Mouse (Mus musculus) heart, postnatal 25 days (tissue): ENCODE measurements around the gene Top2a. TPM values are rescaled to one million over a fixed set of nuclear protein-coding genes. Genes with fewer than 3 reads are reported as not detected.
A peak's percentile ranks its signal among the peaks of the same experiment; 100 is the strongest.

ENCODE experiments used
- DNase-seq: peaks from one replicate; pipeline ENCODE4 v3.0.0; 2022; ENCODE audit warnings: low spot score
- intact Hi-C: fragments of 180-260 bp; cut with DNase I; formaldehyde crosslinking; loops from one replicate; pipeline ENCODE4 v1.15.1; 2025
- total RNA-seq, 2 experiments: library from RNA; stranded (reverse); gene quantifications; 2 replicates each; pipeline ENCODE4 v1.2.3; 2021

The Top2a gene
- total RNA-seq, 2 experiments from 2014 or later: 4.2 to 4.6 TPM

DNA sequence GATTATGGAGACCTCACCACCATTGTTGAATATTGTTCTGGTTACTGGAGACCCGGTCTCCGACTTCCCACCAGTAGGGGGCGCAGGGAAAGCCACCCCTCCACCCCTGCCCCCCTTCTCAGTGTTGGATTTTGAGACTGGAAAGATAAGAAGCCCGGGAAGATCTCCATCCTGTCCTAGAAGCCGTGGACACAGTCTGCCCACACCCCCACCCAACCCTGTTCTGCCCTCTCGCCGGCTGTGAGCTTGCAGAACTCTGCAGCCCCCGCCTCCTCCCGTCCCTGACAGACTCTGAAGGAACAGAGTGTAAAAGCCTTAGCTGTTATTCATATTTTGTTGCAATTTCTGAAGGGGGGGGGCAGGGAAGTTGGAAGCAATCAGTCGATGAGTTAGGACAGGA is 69.6 kb downstream of the Top2a start:
- intact Hi-C loops: no loop called here
- DNase-seq: peak; percentile 73

DNA sequence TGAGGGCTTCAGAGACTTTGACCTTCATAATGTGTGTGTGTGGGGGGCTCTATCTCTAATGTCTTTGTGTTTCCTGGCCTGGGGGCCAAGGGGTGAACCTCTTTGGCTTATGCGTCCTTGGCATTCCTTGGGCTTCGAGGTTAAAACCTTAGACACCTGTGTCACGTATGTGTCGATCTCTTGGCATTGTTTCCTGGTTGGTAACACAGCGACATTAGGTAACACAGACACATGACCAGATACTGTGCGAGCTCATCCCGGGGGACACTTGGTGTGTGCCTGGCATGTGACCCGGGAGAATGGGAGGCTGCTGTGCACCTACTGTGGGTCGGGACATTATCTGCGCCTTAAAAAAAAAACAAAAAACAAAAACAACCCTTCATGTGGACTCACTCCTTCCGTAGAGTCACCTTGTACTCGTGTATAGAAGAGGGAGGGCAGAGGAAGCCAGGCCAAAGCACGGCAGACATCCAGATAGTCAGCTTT is 70.1 kb downstream of the Top2a start:
- DNase-seq: no peak
- intact Hi-C loops: no loop called here

DNA sequence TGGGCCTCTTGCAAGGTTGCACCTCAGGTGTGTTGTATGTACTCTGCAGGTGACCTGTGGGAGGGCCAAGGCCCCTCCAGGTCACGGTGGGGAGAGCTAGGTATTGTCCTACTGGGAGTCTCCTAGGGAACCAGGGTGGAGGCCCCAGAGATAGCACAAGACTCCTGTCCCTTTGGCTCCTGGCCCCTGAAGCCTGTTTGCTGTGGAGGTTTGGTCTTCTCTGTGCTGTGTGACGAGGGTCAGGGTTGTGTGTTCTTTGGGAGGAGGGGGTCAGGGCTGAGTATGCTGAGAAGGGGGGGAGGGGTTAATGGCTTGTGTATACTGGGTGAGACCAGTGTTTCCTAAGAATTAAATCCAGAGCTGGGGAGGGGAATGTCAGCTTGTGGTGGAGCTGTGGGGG is 70.6 kb downstream of the Top2a start:
- intact Hi-C loops: no loop called here
- DNase-seq: no peak

DNA sequence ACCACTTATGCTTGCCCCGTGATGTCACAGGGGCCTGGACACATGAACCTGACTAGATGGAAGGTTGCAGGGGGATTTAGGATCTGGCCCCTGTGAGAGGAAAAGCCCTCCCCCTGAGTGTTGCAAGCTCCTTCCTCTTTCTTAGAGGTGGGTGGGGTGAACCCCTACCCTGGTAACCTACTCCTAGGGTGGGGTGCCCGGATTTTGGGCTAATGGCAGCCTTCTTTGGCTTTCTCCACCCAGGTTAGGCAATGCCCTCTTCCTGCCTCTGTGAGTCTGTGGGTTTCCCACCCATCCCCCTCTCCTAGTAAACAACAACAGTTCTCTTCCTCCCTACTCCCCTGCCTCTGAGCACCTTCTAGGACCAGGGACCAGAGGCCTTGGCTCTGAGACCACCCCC is 71.3 kb downstream of the Top2a start:
- no peak for DNase-seq
- intact Hi-C loops: no loop called here

DNA sequence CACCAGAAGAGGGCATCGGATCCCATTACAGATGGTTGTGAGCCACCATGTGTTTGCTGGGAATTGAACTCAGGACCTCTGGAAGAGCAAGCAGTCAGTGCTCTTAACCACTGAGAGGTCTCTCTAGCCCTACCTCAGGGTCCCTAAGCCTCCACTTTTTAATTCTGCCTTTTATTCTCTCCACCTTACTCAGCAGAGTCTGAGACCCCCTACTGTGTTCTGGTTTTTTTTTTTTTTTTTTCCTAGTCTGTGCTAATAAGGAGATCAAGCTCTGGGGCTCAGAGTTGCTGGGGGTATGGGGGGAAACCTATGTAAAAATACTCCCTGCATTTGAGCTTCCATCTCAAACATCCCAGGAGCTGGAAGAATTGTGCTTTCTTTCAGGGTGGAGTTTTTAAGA is 71.9 kb downstream of the Top2a start:
- DNase-seq: no peak
- intact Hi-C loops: no loop called here

DNA sequence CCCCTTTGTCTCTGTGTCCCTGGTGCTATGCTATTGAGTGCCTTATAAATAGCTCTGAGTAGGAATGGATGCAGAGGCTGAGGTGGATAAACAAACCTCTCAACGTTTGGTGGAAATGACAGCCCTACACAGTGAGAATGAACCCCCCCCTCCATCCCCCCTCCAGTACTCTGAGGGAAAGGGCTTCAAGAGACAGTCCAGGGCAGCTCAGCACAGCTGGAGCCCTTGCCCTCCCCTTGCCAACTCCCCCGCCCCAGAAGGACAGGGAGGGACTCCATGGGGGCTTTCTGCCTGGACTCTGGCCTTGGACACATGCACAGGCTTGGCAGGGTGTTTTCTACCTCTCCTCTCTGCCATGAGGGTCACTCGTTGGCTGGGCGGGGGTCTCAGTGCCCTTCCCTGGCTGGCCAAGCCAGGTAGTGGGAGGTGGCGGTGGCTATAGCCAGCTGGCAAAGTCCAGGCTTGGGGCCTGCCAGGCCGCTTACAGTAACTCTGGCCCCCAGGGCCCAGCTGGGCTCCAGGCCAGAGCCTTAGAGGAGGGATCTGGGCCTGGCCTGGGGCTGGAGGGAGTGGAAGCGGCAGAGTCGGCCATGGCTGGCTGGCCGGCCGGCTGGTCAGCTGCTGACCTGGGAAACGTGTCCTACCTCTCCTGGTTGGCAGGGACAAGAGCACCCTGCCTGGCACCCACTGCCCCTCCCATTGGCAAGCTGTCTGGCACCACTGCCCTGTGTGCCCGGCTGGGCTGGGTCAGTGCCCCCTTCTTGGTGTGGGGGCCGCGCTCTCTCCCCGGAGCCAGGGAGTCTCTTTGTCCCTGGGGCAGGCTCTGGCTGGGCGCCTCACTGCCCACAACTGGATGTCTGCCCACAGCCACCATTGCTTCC is 72.7 kb downstream of the Top2a start:
- intact Hi-C loops: no loop called here
- peak; percentile 90 for DNase-seq

DNA sequence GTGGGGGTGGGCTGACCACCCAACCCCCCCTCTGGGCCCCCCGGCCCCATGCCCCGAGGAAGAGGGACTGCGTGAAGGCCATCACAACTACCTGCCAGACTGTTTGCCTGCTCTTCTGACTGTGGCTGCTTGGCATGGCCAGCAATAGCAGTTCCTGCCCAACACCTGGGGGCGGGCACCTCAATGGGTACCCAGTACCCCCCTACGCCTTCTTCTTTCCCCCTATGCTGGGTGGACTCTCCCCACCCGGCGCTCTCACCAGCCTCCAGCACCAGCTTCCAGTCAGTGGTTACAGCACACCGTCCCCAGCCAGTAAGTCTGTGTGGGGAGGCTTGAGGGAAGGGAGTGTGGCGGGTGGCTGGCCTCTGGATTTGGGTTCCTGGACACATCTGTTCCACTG is 73.5 kb downstream of the Top2a start:
- no peak for DNase-seq
- intact Hi-C loops: no loop called here

DNA sequence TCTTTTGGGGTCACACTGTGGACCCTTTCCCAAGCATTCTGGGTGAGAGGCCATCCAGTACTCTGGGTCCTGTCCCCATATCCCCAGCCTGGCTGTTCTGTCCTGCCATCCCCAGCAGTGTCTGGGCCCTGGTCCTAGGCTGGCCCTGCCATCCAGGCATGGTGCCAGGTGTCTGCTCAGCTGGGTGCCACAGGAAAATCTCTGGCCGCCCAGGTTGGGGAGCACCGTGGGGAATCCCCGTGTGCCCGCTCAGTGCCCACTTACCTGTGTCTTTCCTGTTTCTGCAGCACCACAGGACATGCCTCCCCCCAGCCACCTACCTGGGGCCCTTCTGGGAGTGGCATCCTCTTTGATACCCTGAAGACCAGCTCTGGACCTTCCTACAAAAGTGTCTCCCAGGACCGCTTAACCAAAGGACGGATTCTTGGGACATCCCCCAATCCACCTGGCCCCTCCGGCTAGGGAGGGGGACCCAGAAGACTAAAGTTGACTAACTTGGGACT is 74.0 kb downstream of the Top2a start:
- DNase-seq: no peak
- intact Hi-C loops: no loop called here

DNA sequence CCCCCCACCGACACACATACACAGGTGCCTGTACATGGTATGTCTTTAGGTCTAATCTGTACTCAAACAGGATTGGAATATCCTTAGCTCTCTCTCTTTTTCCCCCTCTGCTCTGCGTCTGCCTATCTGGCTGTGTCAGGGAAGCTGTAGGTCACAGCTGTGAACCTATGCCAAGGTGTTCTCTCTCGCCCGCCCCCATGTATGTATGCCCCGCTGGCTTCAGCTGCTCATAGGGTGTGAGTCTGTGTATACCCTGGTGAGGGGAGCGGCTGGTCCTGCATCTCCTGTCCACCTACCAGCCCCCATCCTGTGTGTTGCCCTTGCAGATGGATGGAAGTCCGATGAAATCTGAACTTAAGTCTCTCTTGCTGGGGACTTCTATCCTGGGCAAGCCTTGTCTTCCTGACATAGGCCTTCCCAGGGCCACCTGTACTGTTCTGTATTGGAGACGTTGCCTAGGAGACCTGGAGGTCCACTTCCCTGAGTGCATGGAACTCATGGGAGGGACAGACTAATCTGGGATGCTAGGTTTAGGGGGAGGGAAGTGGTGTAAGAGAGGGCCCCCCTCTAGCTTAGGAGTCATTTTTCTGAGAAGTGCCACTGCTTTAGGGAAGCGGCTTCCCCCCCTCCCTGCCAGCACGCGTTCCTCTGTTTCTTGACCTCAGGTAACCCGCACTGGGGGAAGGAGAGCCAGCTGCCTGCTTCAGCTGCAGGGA is 74.6 kb downstream of the Top2a start:
- no peak for DNase-seq
- intact Hi-C loops: no loop called here

DNA sequence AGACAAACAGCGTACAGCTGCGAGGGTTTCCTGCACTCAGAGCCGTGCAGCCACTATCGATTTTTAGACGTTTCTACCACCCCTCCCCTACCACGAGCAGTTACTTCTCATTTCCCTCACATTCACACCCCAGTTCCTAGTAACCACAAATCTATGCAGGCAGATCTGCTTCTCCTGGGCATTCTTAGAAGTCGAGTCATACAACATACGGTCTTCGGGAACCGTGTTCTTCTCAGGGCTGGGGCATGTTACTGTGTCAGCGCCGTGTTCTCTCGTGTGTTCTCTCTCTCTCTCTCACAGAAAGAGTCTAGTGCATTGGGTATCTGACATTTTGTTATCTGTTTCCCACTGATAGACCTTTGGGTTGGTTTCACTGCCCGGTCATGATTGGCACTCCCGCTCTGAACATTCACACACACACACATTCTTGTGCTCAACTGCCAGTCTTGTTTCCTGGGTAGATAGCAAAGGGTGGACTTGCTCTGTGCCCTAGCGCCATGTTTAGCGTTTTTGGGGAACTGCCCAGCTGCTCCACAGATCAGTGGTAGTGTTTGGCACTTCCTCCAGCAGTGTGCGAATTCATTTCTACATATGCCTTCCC is 75.9 kb downstream of the Top2a start:
- no peak for DNase-seq
- intact Hi-C loops: no loop called here

DNA sequence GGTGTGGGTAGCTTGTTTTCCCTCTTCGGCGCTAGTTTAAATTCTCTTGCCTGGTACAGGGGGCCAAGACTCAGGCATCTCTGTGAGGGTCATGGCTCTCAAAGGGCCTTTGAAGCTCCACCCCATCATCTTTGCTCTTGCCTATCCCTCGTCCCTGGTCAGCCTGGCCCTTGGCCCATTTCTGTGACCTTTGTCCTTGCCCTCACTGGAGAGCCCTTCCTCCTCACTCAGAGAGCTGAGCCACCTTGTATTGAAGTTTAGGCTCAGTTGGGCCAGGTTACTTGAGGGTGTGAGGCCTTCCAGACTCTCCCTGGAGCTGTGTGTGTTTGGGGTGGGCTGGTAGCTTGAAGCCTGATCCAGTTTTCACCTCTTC is 78.4 kb downstream of the Top2a start:
- DNase-seq: no peak
- intact Hi-C loops: no loop called here

DNA sequence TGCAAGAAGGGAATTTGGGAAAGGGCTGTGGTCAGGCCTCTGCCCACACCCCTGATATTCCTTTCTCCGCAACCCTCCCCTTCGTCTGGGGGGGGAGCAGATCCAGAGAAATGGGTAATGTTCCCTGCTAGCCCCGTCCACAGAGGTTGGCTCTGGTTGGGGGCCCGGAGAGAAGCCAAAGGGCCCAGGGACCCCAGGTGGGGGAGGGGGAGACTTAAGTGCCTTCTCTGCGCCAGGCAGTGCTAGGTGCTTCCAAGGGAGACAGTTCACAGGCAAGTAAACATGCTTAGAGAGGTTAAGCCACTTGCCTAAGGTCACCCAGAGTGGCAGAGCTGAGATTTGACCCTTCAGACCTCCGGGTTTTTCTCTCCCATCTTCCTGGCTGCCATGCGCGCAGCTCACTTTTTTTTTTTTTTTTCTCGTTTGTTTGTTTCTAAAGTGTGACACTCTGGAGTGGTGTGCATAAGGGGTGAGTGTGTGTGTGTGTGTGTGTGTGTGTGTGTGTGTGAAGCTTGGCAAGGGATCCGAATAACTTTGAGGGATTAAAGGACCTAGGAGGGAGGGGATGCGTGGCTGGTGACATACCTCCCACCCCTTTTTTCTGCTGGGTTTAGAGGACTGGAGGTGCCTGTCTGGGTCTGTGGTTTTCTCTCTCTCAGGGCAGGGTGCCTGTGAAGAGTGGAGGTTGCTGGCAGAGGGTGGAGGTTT is 78.9 kb downstream of the Top2a start:
- DNase-seq: no peak
- intact Hi-C loops: no loop called here

DNA sequence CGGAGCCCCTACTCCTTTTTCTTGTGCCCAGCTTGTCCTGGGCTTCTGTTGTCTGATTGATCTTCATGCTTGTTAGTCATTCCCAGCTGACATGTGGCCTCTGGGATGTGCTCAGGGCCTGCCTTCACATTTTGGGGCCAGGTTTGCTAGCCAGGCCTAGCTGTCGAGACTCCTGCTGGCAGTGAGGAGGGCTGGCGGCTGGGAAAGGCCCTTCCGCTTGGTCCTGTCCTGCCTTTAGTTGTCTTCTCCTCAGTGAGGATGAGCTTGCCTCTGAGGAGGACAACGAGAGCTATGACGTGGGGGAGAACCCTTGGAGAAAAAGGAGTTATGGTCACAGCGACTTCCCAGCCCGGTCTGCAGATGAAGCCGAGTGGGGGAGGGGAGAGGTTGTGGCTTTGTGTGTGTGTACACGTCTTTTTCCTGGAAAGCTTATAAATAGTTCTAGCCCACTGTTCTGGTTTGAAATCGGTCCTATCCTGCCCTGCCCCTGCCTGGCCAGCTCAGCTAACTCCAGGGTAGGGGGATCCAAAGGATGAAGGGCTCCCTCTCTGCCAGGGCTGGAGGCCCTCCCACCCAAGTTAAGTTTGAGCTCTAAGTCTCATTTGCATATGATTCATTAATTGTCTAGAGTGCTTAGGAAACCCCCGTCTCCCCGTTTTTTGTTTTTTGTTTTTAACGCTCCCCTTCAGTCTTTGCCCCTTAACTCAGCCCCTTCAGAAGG is 80.1 kb downstream of the Top2a start:
- intact Hi-C loops: loop anchor here (2.0 kb wide), 1 partner anchor 19 kb away; no protein-coding TSS in a partner anchor
- DNase-seq: no peak

Other genes starting within 250 kb of the Top2a start
- gene Nr1d1, start 248.9 kb downstream of the Top2a start, total RNA-seq: 100 to 1,000 TPM in 1 of 2 experiments, 10 to 100 TPM in 1; 61.2 to 129 TPM
- gene Msl1, start 228.7 kb downstream of the Top2a start, total RNA-seq: 10 to 100 TPM; 73.0 to 78.1 TPM
- gene Casc3, start 219.3 kb downstream of the Top2a start, total RNA-seq: 10 to 100 TPM; 22.4 to 25.5 TPM
- under 1 TPM; 0.60 to 0.78 TPM for gene Rapgefl1, start 187.4 kb downstream of the Top2a start, total RNA-seq
- gene Wipf2, start 160.6 kb downstream of the Top2a start, total RNA-seq: 10 to 100 TPM in 1 of 2 experiments, 1 to 10 TPM in 1; 7.8 to 11.2 TPM
- gene Cdc6, start 116.4 kb downstream of the Top2a start, total RNA-seq: under 1 TPM; 0.28 to 0.52 TPM
- gene Rara, start 96.4 kb downstream of the Top2a start, total RNA-seq: 10 to 100 TPM; 11.8 TPM
- 1 to 10 TPM in 1 of 2 experiments, under 1 TPM in 1; 0.52 to 1.1 TPM for gene Gjd3, start 41.2 kb downstream of the Top2a start, total RNA-seq
- 10 to 100 TPM; 87.8 to 99.7 TPM for gene Igfbp4, start 17.1 kb upstream of the Top2a start, total RNA-seq
- under 1 TPM; 0.18 to 0.20 TPM for gene Tns4, start 65.1 kb upstream of the Top2a start, total RNA-seq
- gene Ccr7, start 130.9 kb upstream of the Top2a start, total RNA-seq: under 1 TPM; 0.29 to 0.64 TPM
- 10 to 100 TPM; 46.0 to 51.8 TPM for gene Smarce1, start 206.8 kb upstream of the Top2a start, total RNA-seq
- gene Krt222, start 219.9 kb upstream of the Top2a start, total RNA-seq: 10 to 100 TPM; 32.6 to 39.1 TPM